Mouse (Mus musculus): Measurements from ENCODE around the gene Kif13a. TPM values are rescaled to one million over a fixed set of nuclear protein-coding genes. Genes with fewer than 3 reads are reported as not detected.

Kif13a gene
- total and polyA plus RNA-seq, 3 experiments, result 1.2 to 1.7 TPM; not detected in 1

- Histone ChIP-seq H3K4me1 (ENCODE audit: control insufficient read depth in 1 of 2, insufficient read depth in 2 of 2, low read length in 2 of 2) (peaks cover 0 to 13% of the 10 kb centered on the region in 2 experiments; a peak in 2 of 4 replicates), H3K4me3 (ENCODE audit: control insufficient read depth in 1 of 2, insufficient read depth in 1 of 2, low read depth in 2 of 2, low read length in 2 of 2) (no peak overlapping the region), H3K79me2 (ENCODE audit: control insufficient read depth, insufficient read depth, low read length, poor library complexity) (no peaks in the 10 kb centered on the region), H3K27ac (ENCODE audit: control insufficient read depth, low read depth, low read length) (no peak overlapping the region), H3K9me3 (replicated peaks; ENCODE audit: insufficient read depth, low read length) (no peaks in the 10 kb centered on the region), H3K36me3 (ENCODE audit: control insufficient read depth in 1 of 2, insufficient read depth in 2 of 2, low read length in 2 of 2) (no peaks in the 10 kb centered on the region), H3K27me3 (ENCODE audit: control insufficient read depth in 1 of 2, insufficient read depth in 2 of 2, low read length in 2 of 2) (no peaks in the 10 kb centered on the region), H3K9ac (ENCODE audit: control insufficient read depth, low read depth, low read length, poor library complexity, severe bottlenecking) (no peak overlapping the region)
- DNase-seq (ENCODE audit: low read depth, low spot score), result no peak
- TF ChIP-seq ZC3H11A (IDR thresholded peaks at IDR 0.05; ENCODE audit: low read depth, low read length), result no peak
- TF ChIP-seq NELFE (IDR thresholded peaks at IDR 0.05; ENCODE audit: low read depth, low read length), result no peak
- TF ChIP-seq MYB (IDR thresholded peaks at IDR 0.05; ENCODE audit: low read depth, low read length), result no peak
- no peak for TF ChIP-seq ETS1 (IDR thresholded peaks at IDR 0.05; ENCODE audit: low read depth, low read length)
- no peak for TF ChIP-seq SMC3 (IDR thresholded peaks at IDR 0.05; ENCODE audit: low read depth, low read length)
- no peak for TF ChIP-seq MEF2A (IDR thresholded peaks at IDR 0.05; ENCODE audit: extremely low read depth, insufficient replicate concordance, low read depth, low read length, poor library complexity, severe bottlenecking)
- no peak for TF ChIP-seq POLR2A (IDR thresholded peaks at IDR 0.05; ENCODE audit: control insufficient read depth in 1 of 2, insufficient read depth in 1 of 2, low read depth in 1 of 2, low read length in 2 of 2, poor library complexity in 1 of 2)
- no peak for TF ChIP-seq CHD2 (IDR thresholded peaks at IDR 0.05; ENCODE audit: low read length)
- no peak for TF ChIP-seq TAL1 (IDR thresholded peaks at IDR 0.05; ENCODE audit: low read length)
- TF ChIP-seq SIN3A (IDR thresholded peaks at IDR 0.05; ENCODE audit: low read length), result no peak
- TF ChIP-seq MXI1 (IDR thresholded peaks at IDR 0.05; ENCODE audit: low read depth, low read length), result no peak
- no peak for TF ChIP-seq EP300 (IDR thresholded peaks at IDR 0.05; ENCODE audit: low read depth in 1 of 2, low read length in 2 of 2)
- TF ChIP-seq JUND (IDR thresholded peaks at IDR 0.05; ENCODE audit: low read depth, low read length), result no peak
- no peak for TF ChIP-seq CTCF (IDR thresholded peaks at IDR 0.05 in 2 of 3, conservative IDR thresholded peaks at IDR 0.05 in 1 of 3; ENCODE audit: control insufficient read depth in 1 of 3, insufficient read depth in 1 of 3, low read depth in 2 of 3, low read length in 3 of 3, poor library complexity in 1 of 3, severe bottlenecking in 1 of 3)
- no peak for TF ChIP-seq MAFK (IDR thresholded peaks at IDR 0.05; ENCODE audit: borderline replicate concordance, low read depth, low read length)
- no peak for TF ChIP-seq E2F4 (IDR thresholded peaks at IDR 0.05; ENCODE audit: borderline replicate concordance, low read depth, low read length)
- TF ChIP-seq USF2 (IDR thresholded peaks at IDR 0.05; ENCODE audit: borderline replicate concordance in 1 of 2, insufficient read depth in 1 of 2, low read depth in 1 of 2, low read length in 2 of 2), result no peak
- no peak for TF ChIP-seq ZMIZ1 (IDR thresholded peaks at IDR 0.05; ENCODE audit: low read depth, low read length)
These were observed 111.3 kb downstream of the Kif13a start for GRCm38 (mm10) chr13:46818374-46818773.

GRCm38 (mm10) chr13:46812648-46813184 is 117.0 kb downstream of the Kif13a start:
- DNase-seq (ENCODE audit: low read depth, low spot score), result no peak
- Histone ChIP-seq H3K9ac (ENCODE audit: control insufficient read depth, low read depth, low read length, poor library complexity, severe bottlenecking) (no peak overlapping the region), H3K27ac (ENCODE audit: control insufficient read depth, low read depth, low read length) (no peak overlapping the region), H3K27me3 (ENCODE audit: control insufficient read depth in 1 of 2, insufficient read depth in 2 of 2, low read length in 2 of 2) (no peaks in the 10 kb centered on the region), H3K36me3 (ENCODE audit: control insufficient read depth in 1 of 2, insufficient read depth in 2 of 2, low read length in 2 of 2) (no peaks in the 10 kb centered on the region), H3K9me3 (replicated peaks; ENCODE audit: insufficient read depth, low read length) (no peaks in the 10 kb centered on the region), H3K79me2 (ENCODE audit: control insufficient read depth, insufficient read depth, low read length, poor library complexity) (no peaks in the 10 kb centered on the region), H3K4me3 (ENCODE audit: control insufficient read depth in 1 of 2, insufficient read depth in 1 of 2, low read depth in 2 of 2, low read length in 2 of 2) (no peak overlapping the region), H3K4me1 (ENCODE audit: control insufficient read depth in 1 of 2, insufficient read depth in 2 of 2, low read length in 2 of 2) (no peaks in the 10 kb centered on the region)
- TF ChIP-seq NELFE (IDR thresholded peaks at IDR 0.05; ENCODE audit: low read depth, low read length), result no peak
- no peak for TF ChIP-seq ZC3H11A (IDR thresholded peaks at IDR 0.05; ENCODE audit: low read depth, low read length)
- TF ChIP-seq EP300 (IDR thresholded peaks at IDR 0.05; ENCODE audit: low read depth in 1 of 2, low read length in 2 of 2), result no peak
- TF ChIP-seq TBP (IDR thresholded peaks at IDR 0.05; ENCODE audit: low read depth, low read length), result no peak
- no peak for TF ChIP-seq ZNF384 (IDR thresholded peaks at IDR 0.05; ENCODE audit: low read depth, low read length)
- no peak for TF ChIP-seq RAD21 (IDR thresholded peaks at IDR 0.05; ENCODE audit: low read depth, low read length)
- TF ChIP-seq MYB (IDR thresholded peaks at IDR 0.05; ENCODE audit: low read depth, low read length), result no peak

All from MEL (cell line).